Mouse (Mus musculus): Measurements from ENCODE around the gene Gm20388.

GRCm38 (mm10) chr8:120580336-120581000 is 669.8 kb downstream of the Gm20388 start:
- TF ChIP-seq CTCF (conservative IDR thresholded peaks at IDR 0.05; ENCODE audit: insufficient read depth, insufficient read length, low read depth, low read length) (no peak), POLR2A (IDR thresholded peaks at IDR 0.05; ENCODE audit: low read depth, low read length) (no peak)

Measured in kidney, adult 2 months (tissue).